Comparison of ENCODE assay signal across 8 mouse cellular contexts in genomic region chr4:94556265-94557054, GRCm38 (mm10). TPM values are rescaled to one million over a fixed set of nuclear protein-coding genes. Genes with fewer than 3 reads are reported as not detected.
DNase-seq lines count a peak whose midpoint lies in the region; ATAC-seq lines count a peak whose summit lies in the region.

Gene Gm10306 (plus strand): TSS chr4:94556546.
Gene Caap1 (minus strand): TSS chr4:94556796.

- peak within 1 kb of the TSS; percentile 82 for H3K4me2 ChIP-seq in lung, embryonic 16.5 days (ENCODE audit: low read depth, low read length)

- no peaks in the 10 kb centered on the region for H3K27me3 ChIP-seq in lung, embryonic 16.5 days (ENCODE audit: control insufficient read depth, insufficient read depth, low read depth, low read length)

- peak; percentile 99 for ATAC-seq in hematopoietic stem cell, adult 5-6 weeks (replicated peaks in 1 of 2; ENCODE audit: insufficient read depth in 1 of 2, low FRiP score in 2 of 2, low TSS enrichment in 1 of 2, low read depth in 1 of 2, poor library complexity in 2 of 2, severe bottlenecking in 2 of 2)
- ATAC-seq in lung, embryonic 16.5 days (ENCODE audit: low read depth), result peak; percentile 99

- WGBS in lung, embryonic 16.5 days, result 1% methylated on average over 82 of the region's 83 CpGs

- H3K4me3 ChIP-seq in lung, embryonic 16.5 days (ENCODE audit: low read length), result peak within 1 kb of the TSS; percentile 97

- peaks cover 9% of the 10 kb centered on the region for H3K4me1 ChIP-seq in lung, embryonic 16.5 days (replicated peaks; ENCODE audit: control insufficient read depth, insufficient read depth, low read length)

- no peaks in the 10 kb centered on the region for H3K36me3 ChIP-seq in lung, embryonic 16.5 days (ENCODE audit: control insufficient read depth, insufficient read depth, low read length)

- DNase-seq in MEL-GATA-1-ER (ENCODE audit: extremely low read depth, low read depth), result peak; percentile 83
- peak; percentile 90 for DNase-seq in cerebellum, adult 8-10 months
- peak; percentile 95 for DNase-seq in forelimb bud, embryonic 11.5 days (ENCODE audit: low read depth, low spot score)
- peak; percentile 65 for DNase-seq in layer of hippocampus, adult 9-10 months (ENCODE audit: low spot score)
- DNase-seq in ovary, postnatal 10 days (ENCODE audit: low spot score), result peak; percentile 93
- DNase-seq in thymus, postnatal 10 days (ENCODE audit: low spot score in 2 of 2), result peak; percentile 89 to 95

- H3K27ac ChIP-seq in lung, embryonic 16.5 days (ENCODE audit: low read length), result peak within 1 kb of the TSS; percentile 69

- H3K9me3 ChIP-seq in lung, embryonic 16.5 days (ENCODE audit: control insufficient read depth, low read length), result no peaks in the 10 kb centered on the region

- peak within 1 kb of the TSS; percentile 84 for H3K9ac ChIP-seq in lung, embryonic 16.5 days (ENCODE audit: low read length)

RNA-seq across cellular contexts. Expression of gene Gm10306, which starts in this region (rescaled TPM):
- total RNA-seq in hematopoietic stem cell, adult 5-6 weeks (2017), result not detected in 2 replicates
- 0.63 TPM in 1 of 2 replicates, not detected in the other for polyA plus RNA-seq in lung, embryonic 16.5 days (2015; fragmentation: Nextera tagmentation; extraction: Ambion mirVana)

RNA-seq across cellular contexts. Expression of gene Caap1, which starts in this region (rescaled TPM):
- 22.0 and 30.4 TPM in 2 replicates for total RNA-seq in hematopoietic stem cell, adult 5-6 weeks (2017)
- polyA plus RNA-seq in lung, embryonic 16.5 days (2015; fragmentation: Nextera tagmentation; extraction: Ambion mirVana), result 14.3 and 16.9 TPM in 2 replicates

Comparison
In these comparisons a context has a peak if more than half of its experiments do, and no peak if none do; other contexts are left out.
1. Peak in every context shown above with its lines: DNase-seq, ATAC-seq, H3K4me3 ChIP-seq and H3K27ac ChIP-seq.